Mouse (Mus musculus) neural tube, embryonic 15.5 days (tissue): ENCODE data around the gene Acot7. TPM values are rescaled to one million over a fixed set of nuclear protein-coding genes. Genes with fewer than 3 reads are reported as not detected.
"Not testable (repeated sequence)": the region's sequence is repeated elsewhere in the genome, so short reads cannot be mapped to it uniquely, and the experiment has no call there.

Experiments used
- ATAC-seq: fragments of 200-750 bp; cut with Nextera tagmentation; 2 replicates; pipeline ENCODE4 v1.8.0; 2017; ENCODE audit warnings: mild to moderate bottlenecking, moderate TSS enrichment, moderate library complexity; ENCODE audit not compliant: low FRiP score
- H3K27ac ChIP-seq: fragments of 300-500 bp; sonication (generic); replicated peaks from 2 replicates; pipeline ENCODE4 v1.5.1; 2015; ENCODE audit warnings: mild to moderate bottlenecking, inconsistent platforms
- H3K27me3 ChIP-seq: fragments of 300-500 bp; sonication (generic); replicated peaks from 2 replicates; pipeline ENCODE4 v1.6.1; 2015; ENCODE audit warnings: inconsistent platforms
- H3K36me3 ChIP-seq: fragments of 300-500 bp; sonication (generic); 2 replicates; pipeline ENCODE4 v1.6.1; 2015; ENCODE audit warnings: inconsistent platforms
- H3K4me1 ChIP-seq: fragments of 300-500 bp; sonication (generic); 2 replicates; pipeline ENCODE4 v1.6.1; 2015; ENCODE audit warnings: inconsistent platforms
- H3K4me2 ChIP-seq: fragments of 300-500 bp; sonication (generic); 2 replicates; pipeline ENCODE4 v1.6.1; 2015; ENCODE audit warnings: inconsistent platforms, mild to moderate bottlenecking, moderate library complexity
- H3K4me3 ChIP-seq: fragments of 300-500 bp; sonication (generic); replicated peaks from 2 replicates; pipeline ENCODE4 v1.5.1; 2015; ENCODE audit warnings: mild to moderate bottlenecking, inconsistent platforms
- H3K9ac ChIP-seq: fragments of 300-500 bp; sonication (generic); replicated peaks from 2 replicates; pipeline ENCODE4 v1.6.1; 2015; ENCODE audit warnings: mild to moderate bottlenecking, inconsistent platforms
- H3K9me3 ChIP-seq: fragments of 300-500 bp; sonication (generic); replicated peaks from 2 replicates; pipeline ENCODE4 v1.6.1; 2016; ENCODE audit warnings: inconsistent platforms
- WGBS: fragments of 180-500 bp; shearing (Covaris S2); methylation state at CpG from one replicate; pipeline ENCODE4 v1.1.7; 2015; ENCODE audit warnings: mixed read lengths; 5-methylcytosine and 5-hydroxymethylcytosine counted together
- polyA plus RNA-seq: library from polyadenylated mRNA; unstranded; fragments of >200 nt; fragmentation: Nextera tagmentation; extraction: Ambion mirVana; gene quantifications from 2 replicates; pipeline ENCODE4 v1.2.1, GENCODE M21; 2015

The Acot7 gene
- polyA plus RNA-seq, 1 experiment from 2014 or later: 456 TPM

DNA sequence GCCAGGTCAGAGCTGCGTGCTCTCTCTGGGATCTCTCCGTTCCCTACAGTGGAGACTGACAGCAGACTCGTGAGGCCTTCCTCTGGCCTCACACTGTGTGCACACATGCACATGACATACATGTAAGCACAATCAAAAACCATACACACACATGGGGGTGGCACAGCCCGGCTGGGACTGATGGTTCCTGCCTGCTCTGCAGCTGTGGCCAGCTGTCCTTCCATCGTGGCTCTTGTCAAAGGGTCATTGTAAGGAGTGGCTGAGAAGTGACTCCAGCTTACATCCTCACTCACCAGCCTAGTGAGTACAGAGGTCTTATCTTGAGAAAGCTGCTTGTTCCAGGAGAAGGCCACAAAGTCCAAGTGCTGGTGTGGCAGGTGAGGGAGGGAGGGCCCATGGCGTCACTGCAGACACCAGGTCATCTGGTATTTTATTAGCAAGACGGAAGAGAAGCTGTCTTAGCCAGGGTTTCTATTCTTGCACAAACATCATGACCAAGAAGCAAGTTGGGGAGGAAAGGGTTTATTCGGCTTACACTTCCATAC lies 37.0 kb downstream of the Acot7 start:
- peaks cover 20% of the 10 kb centered on the region for H3K36me3 ChIP-seq
- ATAC-seq: no peak
- peaks cover 7% of the 10 kb centered on the region; the same call in 1 of the 2 replicates for H3K4me1 ChIP-seq
- no peaks in the 10 kb centered on the region for H3K9me3 ChIP-seq
- no peak overlapping the region for H3K27ac ChIP-seq
- no peak overlapping the region for H3K9ac ChIP-seq
- no peak overlapping the region for H3K4me2 ChIP-seq
- peaks cover 22% of the 10 kb centered on the region; the same call in 1 of the 2 replicates for H3K27me3 ChIP-seq
- H3K4me3 ChIP-seq: no peak overlapping the region
- WGBS: 87% methylated on average over 8 of the region's 8 CpGs

DNA sequence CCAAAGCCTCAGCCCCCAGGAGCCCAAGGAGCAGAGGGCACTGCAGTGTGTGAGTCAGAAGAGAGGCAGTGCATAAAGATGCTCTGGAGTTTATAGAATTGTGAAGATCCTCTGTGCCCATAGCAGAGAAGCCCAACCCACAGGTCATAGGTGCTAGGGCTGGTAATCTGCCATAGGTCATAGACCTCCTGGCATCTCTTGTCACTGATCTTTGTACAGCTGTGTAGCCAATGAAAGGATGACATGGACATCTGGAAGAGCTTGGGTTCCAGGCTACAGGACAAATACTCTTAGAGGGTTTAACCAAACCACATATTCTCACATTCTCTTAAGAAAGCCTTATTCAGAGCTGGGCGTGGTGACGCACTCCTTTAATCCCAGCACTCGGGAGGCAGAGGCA lies 41.7 kb downstream of the Acot7 start:
- H3K27me3 ChIP-seq: peaks cover 17% of the 10 kb centered on the region; the same call in 1 of the 2 replicates
- no peaks in the 10 kb centered on the region for H3K9me3 ChIP-seq
- peaks cover 27% of the 10 kb centered on the region for H3K4me1 ChIP-seq
- no peak overlapping the region for H3K9ac ChIP-seq
- no peak overlapping the region for H3K4me3 ChIP-seq
- no peak overlapping the region for H3K4me2 ChIP-seq
- peaks cover 25% of the 10 kb centered on the region for H3K36me3 ChIP-seq
- ATAC-seq: no peak
- no peak overlapping the region for H3K27ac ChIP-seq
- WGBS: 97% methylated on average over 3 of the region's 3 CpGs

DNA sequence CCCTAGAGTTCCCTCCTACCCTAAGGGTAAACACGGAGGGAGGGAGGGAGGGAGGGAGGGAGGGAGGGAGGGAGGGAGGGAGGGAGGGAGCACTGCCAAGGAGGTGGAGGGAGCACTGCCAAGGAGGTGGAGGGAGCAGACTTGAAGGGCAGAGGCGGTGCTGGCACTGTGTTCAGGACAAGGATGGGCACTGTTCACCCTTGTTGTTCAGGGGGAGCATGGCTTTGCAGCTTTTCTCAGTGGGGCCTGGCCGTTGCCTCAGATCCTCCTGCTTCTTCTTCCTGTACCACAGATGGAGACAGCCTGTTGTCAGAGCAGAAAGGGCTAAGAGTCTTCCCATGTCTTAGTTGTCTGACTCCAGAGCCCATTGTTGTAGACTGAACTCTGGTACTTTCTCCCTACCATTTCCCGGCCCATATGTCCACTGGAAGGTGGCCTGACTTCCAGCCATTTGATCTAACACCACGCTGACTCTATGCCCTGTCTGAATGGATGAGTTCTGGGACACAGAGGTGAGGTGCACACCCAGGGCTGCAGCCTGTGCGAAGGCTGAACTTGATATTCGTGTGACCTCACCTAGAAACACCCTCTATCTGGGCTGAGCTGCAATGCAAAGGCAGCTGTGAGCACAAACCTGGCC lies 43.0 kb downstream of the Acot7 start:
- H3K9ac ChIP-seq: no peak overlapping the region; the same call in 1 of the 2 replicates
- WGBS: 42% methylated on average over 7 of the region's 7 CpGs
- H3K9me3 ChIP-seq: no peaks in the 10 kb centered on the region
- H3K4me3 ChIP-seq: no peak overlapping the region
- H3K27me3 ChIP-seq: peaks cover 15% of the 10 kb centered on the region; the same call in 1 of the 2 replicates
- H3K4me1 ChIP-seq: peaks cover 27% of the 10 kb centered on the region
- ATAC-seq: peak; percentile 57
- peak overlapping the region; percentile 5; the same call in 1 of the 2 replicates for H3K4me2 ChIP-seq
- peak overlapping the region; percentile 86 for H3K27ac ChIP-seq
- peaks cover 29% of the 10 kb centered on the region for H3K36me3 ChIP-seq

DNA sequence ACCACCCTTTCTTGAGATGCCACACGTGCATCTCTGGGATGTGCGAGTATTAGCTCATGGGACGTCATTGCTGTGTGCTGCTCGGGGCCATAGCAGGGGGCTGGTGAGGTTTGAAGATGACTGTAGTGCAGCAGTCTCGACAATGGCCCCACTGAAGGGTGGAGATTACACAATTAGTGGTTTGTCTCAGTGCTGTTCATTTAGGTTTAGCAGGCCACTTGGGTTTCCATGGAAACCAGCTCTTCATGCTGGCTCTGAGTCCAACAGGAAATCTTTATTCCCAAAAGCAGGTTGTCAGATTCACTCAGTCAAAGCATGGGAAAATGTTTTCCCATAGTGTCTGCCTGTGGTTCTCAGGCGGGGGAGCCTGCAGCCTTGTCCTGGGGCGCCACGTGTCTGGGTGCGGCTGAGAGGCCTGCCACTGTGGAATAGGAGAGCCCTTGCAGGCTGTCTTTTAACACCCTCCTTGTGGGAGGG lies 43.5 kb downstream of the Acot7 start:
- H3K27ac ChIP-seq: peak overlapping the region; percentile 86
- H3K36me3 ChIP-seq: peaks cover 29% of the 10 kb centered on the region
- H3K9me3 ChIP-seq: no peaks in the 10 kb centered on the region
- WGBS: 9% methylated on average over 9 of the region's 9 CpGs
- H3K4me3 ChIP-seq: no peak overlapping the region
- H3K4me1 ChIP-seq: peaks cover 31% of the 10 kb centered on the region
- ATAC-seq: peak; percentile 70
- H3K4me2 ChIP-seq: peak overlapping the region; percentile 5
- peaks cover 10% of the 10 kb centered on the region; the same call in 1 of the 2 replicates for H3K27me3 ChIP-seq
- H3K9ac ChIP-seq: no peak overlapping the region; the same call in 1 of the 2 replicates

DNA sequence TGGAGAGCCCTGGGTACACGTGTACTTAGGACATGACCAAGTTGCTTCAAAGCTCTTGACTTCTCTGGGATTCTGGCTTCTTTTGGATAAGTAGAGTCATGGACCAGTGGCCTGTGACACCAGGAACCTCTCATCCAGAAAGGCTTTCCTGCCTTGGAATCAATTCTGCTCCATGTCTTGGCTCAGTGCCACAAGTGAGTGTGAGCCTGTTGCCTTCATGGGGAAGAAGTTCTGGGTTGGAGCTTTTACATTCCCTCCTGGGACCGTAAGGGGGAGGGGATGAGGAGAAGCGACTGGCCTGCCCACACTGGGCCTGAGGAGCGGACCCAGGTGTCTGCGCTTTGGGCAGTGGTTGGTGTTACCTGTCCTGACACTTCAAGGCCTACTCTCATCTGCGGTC lies 44.2 kb downstream of the Acot7 start:
- Histone ChIP-seq H3K36me3 (peaks cover 29% of the 10 kb centered on the region), H3K4me1 (peaks cover 38% of the 10 kb centered on the region), H3K27ac (peak overlapping the region; percentile 86), H3K9me3 (no peaks in the 10 kb centered on the region), H3K27me3 (peaks cover 10% of the 10 kb centered on the region; the same call in 1 of the 2 replicates), H3K4me3 (no peak overlapping the region), H3K9ac (no peak overlapping the region), H3K4me2 (no peak overlapping the region)
- no peak for ATAC-seq
- WGBS: 86% methylated on average over 6 of the region's 6 CpGs

DNA sequence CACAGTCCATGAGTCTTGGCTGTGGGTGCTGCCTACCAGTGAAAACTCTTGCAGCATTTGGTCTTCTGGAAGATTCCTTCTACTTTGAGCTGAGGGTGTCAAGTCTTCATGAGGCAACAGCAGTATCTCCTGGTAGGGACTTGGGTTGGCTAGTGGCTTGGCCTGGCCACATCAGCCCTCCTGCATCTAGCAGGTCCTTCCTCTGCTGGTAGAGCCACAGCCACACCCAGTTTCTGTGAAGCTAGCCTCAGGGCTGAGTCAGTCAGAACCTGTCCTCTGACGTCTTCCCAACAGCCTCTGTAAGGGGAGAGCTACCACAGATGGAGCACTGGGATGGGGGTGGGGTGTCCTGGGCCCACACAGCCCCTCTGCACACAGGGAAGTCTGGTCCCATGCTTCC lies 44.6 kb downstream of the Acot7 start:
- Histone ChIP-seq H3K9ac (no peak overlapping the region), H3K27ac (peak overlapping the region; percentile 86; the same call in 1 of the 2 replicates), H3K36me3 (peaks cover 29% of the 10 kb centered on the region), H3K27me3 (peaks cover 10% of the 10 kb centered on the region; the same call in 1 of the 2 replicates), H3K4me2 (no peak overlapping the region), H3K9me3 (no peaks in the 10 kb centered on the region), H3K4me1 (peaks cover 40% of the 10 kb centered on the region), H3K4me3 (no peak overlapping the region)
- no peak for ATAC-seq
- WGBS: 94% methylated on average over 1 of the region's 1 CpGs

DNA sequence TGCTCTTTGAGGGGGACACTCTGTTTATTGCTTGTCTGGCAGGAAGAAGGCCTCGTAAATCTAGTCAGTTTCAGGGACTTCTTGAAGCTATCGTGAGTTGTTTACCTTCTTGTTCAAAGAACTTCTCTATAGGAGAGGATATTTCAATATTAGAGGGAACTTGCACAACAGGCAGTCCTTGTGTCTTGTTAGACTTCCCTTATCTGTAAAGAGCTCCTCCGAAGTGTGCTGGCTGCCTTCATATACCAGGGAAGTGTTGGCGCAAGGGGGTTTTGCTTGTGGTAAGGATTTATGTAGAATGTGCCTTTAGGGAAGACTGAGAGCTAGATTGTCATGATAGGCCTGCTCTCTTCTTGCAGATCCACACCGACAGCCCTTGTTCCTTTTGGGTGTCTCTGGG lies 46.2 kb downstream of the Acot7 start:
- H3K36me3 ChIP-seq: peaks cover 14% of the 10 kb centered on the region
- H3K4me3 ChIP-seq: no peak overlapping the region
- H3K27ac ChIP-seq: no peak overlapping the region
- no peaks in the 10 kb centered on the region for H3K27me3 ChIP-seq
- WGBS: 68% methylated on average over 5 of the region's 5 CpGs
- H3K4me1 ChIP-seq: peaks cover 52% of the 10 kb centered on the region
- no peak for ATAC-seq
- no peak overlapping the region for H3K9ac ChIP-seq
- H3K4me2 ChIP-seq: no peak overlapping the region
- no peaks in the 10 kb centered on the region for H3K9me3 ChIP-seq

DNA sequence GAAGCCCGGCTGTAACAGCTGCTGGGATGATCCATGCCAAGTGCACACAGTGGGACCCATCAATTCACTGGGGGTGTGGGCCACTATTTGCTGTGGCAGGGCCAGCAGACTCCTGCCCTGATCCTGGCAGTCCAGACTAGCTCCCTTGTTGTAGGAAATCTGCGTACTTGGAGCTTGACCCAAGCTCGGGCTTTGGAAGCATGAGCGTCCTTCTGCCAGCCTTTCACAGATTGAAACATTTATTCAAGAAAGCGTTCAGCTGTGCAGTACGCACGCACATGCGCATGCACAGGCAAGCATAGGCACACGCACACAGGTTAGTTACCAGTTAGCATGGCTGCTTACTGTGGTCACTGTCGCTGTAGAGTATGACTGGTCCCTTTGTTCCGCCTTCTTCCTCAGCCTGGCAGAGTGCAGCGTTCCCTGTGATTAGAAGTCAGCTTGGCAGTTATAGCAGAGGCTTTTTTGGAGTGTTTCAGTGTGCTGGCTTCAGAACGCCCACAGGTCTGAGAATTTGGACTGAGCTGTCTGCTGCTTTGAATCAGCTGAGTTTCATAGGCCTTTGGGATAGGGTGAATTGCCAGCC lies 49.1 kb downstream of the Acot7 start:
- no peak overlapping the region for H3K9ac ChIP-seq
- H3K27ac ChIP-seq: peak overlapping the region; percentile 79
- WGBS: 66% methylated on average over 13 of the region's 13 CpGs
- H3K4me1 ChIP-seq: peaks cover 35% of the 10 kb centered on the region
- no peaks in the 10 kb centered on the region for H3K9me3 ChIP-seq
- H3K27me3 ChIP-seq: no peaks in the 10 kb centered on the region
- peaks cover 24% of the 10 kb centered on the region for H3K36me3 ChIP-seq
- no peak overlapping the region for H3K4me2 ChIP-seq
- no peak overlapping the region for H3K4me3 ChIP-seq
- ATAC-seq: peak; percentile 51

DNA sequence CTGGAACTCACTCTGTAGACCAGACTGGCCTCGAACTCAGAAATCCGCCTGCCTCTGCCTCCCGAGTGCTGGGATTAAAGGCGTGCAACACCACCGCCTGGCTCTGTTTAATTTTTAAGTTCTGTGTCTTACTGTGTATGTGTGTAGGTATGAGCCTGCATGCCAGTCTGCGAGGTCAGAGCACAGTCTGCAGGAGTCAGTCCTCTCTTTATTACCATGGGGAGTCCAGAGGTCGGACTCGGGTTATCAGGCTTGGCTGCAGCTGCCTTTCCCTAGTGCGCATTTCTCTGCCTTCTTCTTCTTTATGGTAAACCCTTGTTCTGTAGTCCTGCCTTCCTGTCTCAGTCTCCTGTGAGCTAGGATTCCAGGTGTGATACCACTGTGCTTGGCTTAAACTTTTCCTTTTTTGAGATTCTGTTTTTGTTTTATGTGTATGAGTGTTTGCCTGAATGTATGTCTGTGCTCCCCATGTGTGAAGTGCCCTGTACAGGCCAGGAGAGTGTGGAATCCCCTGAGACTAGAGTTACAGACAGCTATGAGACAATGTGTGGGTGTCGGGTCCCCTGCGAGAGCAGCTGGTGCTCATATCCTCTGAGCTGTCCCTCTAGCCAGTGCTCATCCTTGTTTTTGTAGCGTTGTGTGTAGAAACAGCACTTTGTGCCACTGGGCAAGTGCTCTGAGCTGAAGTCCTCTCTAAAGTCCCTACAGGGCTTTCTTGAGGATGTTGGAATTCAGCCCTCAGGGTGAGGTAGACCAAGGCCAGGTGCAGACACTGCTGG lies 50.0 kb downstream of the Acot7 start:
- 87% methylated on average over 12 of the region's 12 CpGs for WGBS
- Histone ChIP-seq H3K27ac (peak overlapping the region; percentile 79), H3K4me3 (no peak overlapping the region)

DNA sequence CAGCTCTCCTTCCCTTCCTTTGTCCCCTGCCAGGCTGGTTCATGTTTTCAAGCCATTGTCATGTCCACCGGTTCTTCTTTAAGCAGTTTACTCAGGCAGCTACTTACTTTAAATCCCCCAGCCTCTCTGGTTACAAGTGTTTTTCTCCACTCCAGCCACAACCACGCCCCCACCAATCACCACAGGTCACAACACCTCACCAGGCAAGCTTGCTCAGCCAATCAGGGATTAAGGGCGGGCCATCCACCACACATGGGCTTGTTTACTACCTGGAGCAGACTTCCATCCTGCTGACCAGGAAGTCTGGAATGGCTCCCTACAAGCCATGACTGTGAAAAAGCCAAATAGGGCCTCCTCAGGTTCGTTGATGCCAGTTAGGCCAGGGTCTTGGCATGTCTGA lies 52.4 kb downstream of the Acot7 start:
- 54% methylated on average over 4 of the region's 4 CpGs for WGBS
- not testable (repeated sequence) for H3K9ac ChIP-seq, H3K9me3 ChIP-seq, H3K4me2 ChIP-seq, H3K27ac ChIP-seq, ATAC-seq, H3K4me3 ChIP-seq, H3K27me3 ChIP-seq
- peaks cover 15% of the 10 kb centered on the region for H3K36me3 ChIP-seq
- H3K4me1 ChIP-seq: peaks cover 25% of the 10 kb centered on the region

More for the DNA sequence above, 50.0 kb downstream of the Acot7 start:
- Histone ChIP-seq H3K27me3 (no peaks in the 10 kb centered on the region), H3K9ac (no peak overlapping the region), H3K9me3 (no peaks in the 10 kb centered on the region), H3K36me3 (peaks cover 24% of the 10 kb centered on the region), H3K4me1 (peaks cover 27% of the 10 kb centered on the region), H3K4me2 (no peak overlapping the region)
- ATAC-seq: no peak

DNA sequence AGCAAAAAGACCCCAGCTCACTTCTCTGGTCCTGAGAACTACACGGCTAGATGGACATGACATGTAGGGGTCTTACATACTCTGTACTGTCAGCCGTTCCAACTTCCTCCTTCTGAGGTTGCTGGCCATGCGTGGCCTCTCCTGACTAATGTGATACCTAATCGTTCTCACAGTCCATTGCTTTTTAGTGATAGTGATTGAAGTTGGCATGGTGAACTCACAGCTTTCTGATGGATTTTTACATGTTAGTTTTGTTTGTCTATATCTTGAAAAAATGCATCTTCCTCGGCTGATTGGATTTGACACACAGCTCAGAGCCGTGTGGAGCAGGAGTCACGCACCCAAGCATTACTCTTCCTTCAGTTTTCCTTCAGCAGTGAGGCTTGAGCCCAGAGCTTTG lies 53.4 kb downstream of the Acot7 start:
- H3K4me2 ChIP-seq: no peak overlapping the region
- H3K9me3 ChIP-seq: no peaks in the 10 kb centered on the region
- H3K9ac ChIP-seq: no peak overlapping the region
- H3K4me3 ChIP-seq: no peak overlapping the region
- H3K27me3 ChIP-seq: no peaks in the 10 kb centered on the region
- H3K27ac ChIP-seq: no peak overlapping the region
- H3K36me3 ChIP-seq: peaks cover 18% of the 10 kb centered on the region
- WGBS: 88% methylated on average over 7 of the region's 7 CpGs
- ATAC-seq: no peak
- peaks cover 22% of the 10 kb centered on the region for H3K4me1 ChIP-seq
